Mouse (Mus musculus): ENCODE measurements around the gene Hyal1.

- no peak for TF ChIP-seq CTCF (conservative IDR thresholded peaks at IDR 0.05; ENCODE audit: insufficient read depth, insufficient read length, low read depth, low read length)
- peak; percentile 49 for TF ChIP-seq POLR2A (IDR thresholded peaks at IDR 0.05; ENCODE audit: low read depth, low read length)
These were observed 42.8 kb upstream of the Hyal1 start, which contains the start of gene Tmem115 for GRCm38 (mm10) chr9:107533791-107534407.

All from kidney, adult 2 months (tissue).